Mouse (Mus musculus): ENCODE results near the gene Kcnma1. TPM values are rescaled to one million over a fixed set of nuclear protein-coding genes. Genes with fewer than 3 reads are reported as not detected.

Gene Kcnma1
- not detected for polyA plus RNA-seq (2012; fragmentation: generic; extraction: Trizol)

GRCm38 (mm10) chr14:24014391-24014790 lies at the start of gene Kcnma1:
TSS of gene Kcnma1 (minus strand) at chr14:24014491.

Other genes with a start within 250 kb of the Kcnma1 start
- 10 to 100 TPM; 19.1 to 33.3 TPM for gene Dlg5, start 231.4 kb upstream of the Kcnma1 start, polyA plus RNA-seq (2012; fragmentation: generic; extraction: Trizol)

Data from C3H10T1/2 (cell line).